Mouse (Mus musculus) midbrain, embryonic 15.5 days (tissue): ENCODE measurements at regions not wholly inside any gene's neighbourhood (a gene's known extent, or its start where the extent isn't known, plus 50 kb on each side); places are given as distances from the start of the nearest gene placed in this dataset.
A peak's percentile ranks its signal among the peaks of the same experiment; 100 is the strongest.

Source experiments
- ATAC-seq: fragments of 200-750 bp; cut with Nextera tagmentation; replicated peaks from 2 replicates; pipeline ENCODE4 v1.8.0; 2017; ENCODE audit warnings: moderate TSS enrichment
- H3K27ac ChIP-seq: fragments of 300-500 bp; sonication (generic); 2 replicates; pipeline ENCODE4 v1.5.1; 2015; ENCODE audit warnings: mild to moderate bottlenecking, inconsistent platforms
- H3K27me3 ChIP-seq: fragments of 300-500 bp; sonication (generic); replicated peaks from 2 replicates; pipeline ENCODE4 v1.6.1; 2015; ENCODE audit warnings: inconsistent platforms
- H3K36me3 ChIP-seq: fragments of 300-500 bp; sonication (generic); replicated peaks from 2 replicates; pipeline ENCODE4 v1.6.1; 2015; ENCODE audit warnings: inconsistent platforms
- H3K4me1 ChIP-seq: fragments of 300-500 bp; sonication (generic); 2 replicates; pipeline ENCODE4 v1.6.1; 2015; ENCODE audit warnings: inconsistent platforms
- H3K4me2 ChIP-seq: fragments of 300-500 bp; sonication (generic); 2 replicates; pipeline ENCODE4 v1.6.1; 2015; ENCODE audit warnings: inconsistent platforms, mild to moderate bottlenecking, moderate library complexity
- H3K4me3 ChIP-seq: fragments of 300-500 bp; sonication (generic); 2 replicates; pipeline ENCODE4 v1.5.1; 2015; ENCODE audit warnings: mild to moderate bottlenecking, inconsistent platforms
- H3K9ac ChIP-seq: fragments of 300-500 bp; sonication (generic); 2 replicates; pipeline ENCODE4 v1.6.1; 2015; ENCODE audit warnings: mild to moderate bottlenecking, inconsistent platforms
- H3K9me3 ChIP-seq: fragments of 300-500 bp; sonication (generic); 2 replicates; pipeline ENCODE4 v1.6.1; 2016; ENCODE audit warnings: inconsistent platforms
- WGBS: fragments of 180-500 bp; shearing (Covaris S2); methylation state at CpG from one replicate; pipeline ENCODE4 v1.1.7; 2015; ENCODE audit warnings: mixed read lengths; 5-methylcytosine and 5-hydroxymethylcytosine counted together

GRCm38 (mm10) chr1:128914811-128915210 is 322.7 kb upstream of the Cxcr4 start:
- no peaks in the 10 kb centered on the region for H3K27me3 ChIP-seq
- ATAC-seq, result no peak
- H3K4me3 ChIP-seq, result no peak overlapping the region
- WGBS, result 88% methylated on average over 1 of the region's 1 CpGs
- no peaks in the 10 kb centered on the region for H3K9me3 ChIP-seq
- no peak overlapping the region for H3K27ac ChIP-seq
- H3K36me3 ChIP-seq, result no peaks in the 10 kb centered on the region
- no peaks in the 10 kb centered on the region for H3K4me1 ChIP-seq
- no peak overlapping the region for H3K9ac ChIP-seq
- no peak overlapping the region for H3K4me2 ChIP-seq

GRCm38 (mm10) chr1:128912532-128912931 is 320.4 kb upstream of the Cxcr4 start:
- no peak overlapping the region for H3K4me3 ChIP-seq
- H3K36me3 ChIP-seq, result no peaks in the 10 kb centered on the region
- no peaks in the 10 kb centered on the region for H3K27me3 ChIP-seq
- no peak overlapping the region for H3K27ac ChIP-seq
- no peak overlapping the region for H3K4me2 ChIP-seq
- no peak for ATAC-seq
- H3K9ac ChIP-seq, result no peak overlapping the region
- no peaks in the 10 kb centered on the region for H3K4me1 ChIP-seq
- no peaks in the 10 kb centered on the region for H3K9me3 ChIP-seq

- Histone ChIP-seq H3K9me3 (no peaks in the 10 kb centered on the region), H3K9ac (no peak overlapping the region), H3K36me3 (no peaks in the 10 kb centered on the region), H3K27ac (no peak overlapping the region), H3K4me1 (no peaks in the 10 kb centered on the region), H3K4me3 (no peak overlapping the region), H3K4me2 (no peak overlapping the region), H3K27me3 (no peaks in the 10 kb centered on the region)
- ATAC-seq, result no peak
- 58% methylated on average over 2 of the region's 2 CpGs for WGBS
Observed at GRCm38 (mm10) chr1:128907566-128907965, 315.5 kb upstream of the Cxcr4 start.

- Histone ChIP-seq H3K4me2 (no peak overlapping the region), H3K36me3 (no peaks in the 10 kb centered on the region)
- ATAC-seq, result no peak
Observed at GRCm38 (mm10) chr1:128898025-128898424, 305.9 kb upstream of the Cxcr4 start.

GRCm38 (mm10) chr1:128894546-128894945 is 302.5 kb upstream of the Cxcr4 start:
- H3K4me3 ChIP-seq, result no peak overlapping the region
- 89% methylated on average over 5 of the region's 5 CpGs for WGBS
- H3K4me1 ChIP-seq, result no peaks in the 10 kb centered on the region
- H3K27ac ChIP-seq, result no peak overlapping the region
- H3K36me3 ChIP-seq, result no peaks in the 10 kb centered on the region
- no peaks in the 10 kb centered on the region for H3K9me3 ChIP-seq
- no peak for ATAC-seq
- no peaks in the 10 kb centered on the region for H3K27me3 ChIP-seq
- no peak overlapping the region for H3K4me2 ChIP-seq
- no peak overlapping the region for H3K9ac ChIP-seq

More at GRCm38 (mm10) chr1:128898025-128898424, 305.9 kb upstream of the Cxcr4 start:
- 46% methylated on average over 8 of the region's 8 CpGs for whole genome bisulfite sequencing
- H3K9me3 ChIP-seq, result no peaks in the 10 kb centered on the region
- no peak overlapping the region for H3K27ac ChIP-seq
- no peaks in the 10 kb centered on the region for H3K4me1 ChIP-seq
- no peak overlapping the region for H3K9ac ChIP-seq
- H3K4me3 ChIP-seq, result no peak overlapping the region
- H3K27me3 ChIP-seq, result no peaks in the 10 kb centered on the region

- Histone ChIP-seq H3K4me2 (no peak overlapping the region), H3K36me3 (no peaks in the 10 kb centered on the region), H3K9me3 (no peaks in the 10 kb centered on the region), H3K27me3 (no peaks in the 10 kb centered on the region), H3K27ac (no peak overlapping the region), H3K9ac (no peak overlapping the region), H3K4me1 (no peaks in the 10 kb centered on the region), H3K4me3 (no peak overlapping the region)
- ATAC-seq, result no peak
Observed at GRCm38 (mm10) chr1:128878291-128878690, 286.2 kb upstream of the Cxcr4 start.

- no peaks in the 10 kb centered on the region for H3K4me1 ChIP-seq
- 10% methylated on average over 8 of the region's 8 CpGs for WGBS
- no peaks in the 10 kb centered on the region for H3K36me3 ChIP-seq
- H3K4me2 ChIP-seq, result no peak overlapping the region
- no peaks in the 10 kb centered on the region for H3K27me3 ChIP-seq
- peak; percentile 78 for ATAC-seq
- no peak overlapping the region for H3K9ac ChIP-seq
- no peak overlapping the region for H3K27ac ChIP-seq
- H3K4me3 ChIP-seq, result no peak overlapping the region
- no peaks in the 10 kb centered on the region for H3K9me3 ChIP-seq
Observed at GRCm38 (mm10) chr1:128875289-128875688, 283.2 kb upstream of the Cxcr4 start.

- no peaks in the 10 kb centered on the region for H3K36me3 ChIP-seq
- WGBS, result 84% methylated on average over 11 of the region's 11 CpGs
- no peak overlapping the region for H3K27ac ChIP-seq
- no peaks in the 10 kb centered on the region for H3K27me3 ChIP-seq
- H3K9ac ChIP-seq, result no peak overlapping the region
- no peak for ATAC-seq
- H3K4me3 ChIP-seq, result no peak overlapping the region
- H3K9me3 ChIP-seq, result no peaks in the 10 kb centered on the region
- H3K4me1 ChIP-seq, result no peaks in the 10 kb centered on the region
- no peak overlapping the region for H3K4me2 ChIP-seq
Observed at GRCm38 (mm10) chr1:128874190-128874589, 282.1 kb upstream of the Cxcr4 start.

GRCm38 (mm10) chr1:128868761-128869160 is 276.7 kb upstream of the Cxcr4 start:
- Histone ChIP-seq H3K4me3 (no peak overlapping the region), H3K9me3 (no peaks in the 10 kb centered on the region), H3K36me3 (no peaks in the 10 kb centered on the region), H3K9ac (no peak overlapping the region), H3K4me2 (no peak overlapping the region), H3K27ac (no peak overlapping the region), H3K4me1 (no peaks in the 10 kb centered on the region), H3K27me3 (no peaks in the 10 kb centered on the region)
- WGBS, result 77% methylated on average over 3 of the region's 3 CpGs
- no peak for ATAC-seq

GRCm38 (mm10) chr1:128860537-128860936 is 268.4 kb upstream of the Cxcr4 start:
- WGBS, result 16% methylated on average over 1 of the region's 1 CpGs
- 0 out of 2 replicates have a peak, but pooled peaks have one; percentile 20 for ATAC-seq

GRCm38 (mm10) chr1:128860094-128860493 is 268.0 kb upstream of the Cxcr4 start:
- peak; percentile 30; the same call in 1 of the 2 replicates for ATAC-seq
- Histone ChIP-seq H3K9ac (no peak overlapping the region), H3K27ac (no peak overlapping the region), H3K4me3 (no peak overlapping the region), H3K4me2 (no peak overlapping the region), H3K9me3 (no peaks in the 10 kb centered on the region), H3K27me3 (no peaks in the 10 kb centered on the region), H3K4me1 (peaks cover 8% of the 10 kb centered on the region), H3K36me3 (no peaks in the 10 kb centered on the region)
- 5% methylated on average over 7 of the region's 7 CpGs for WGBS

More at GRCm38 (mm10) chr1:128860537-128860936, 268.4 kb upstream of the Cxcr4 start:
- H3K4me3 ChIP-seq, result no peak overlapping the region
- no peak overlapping the region for H3K9ac ChIP-seq
- H3K4me2 ChIP-seq, result no peak overlapping the region
- H3K4me1 ChIP-seq, result peaks cover 8% of the 10 kb centered on the region
- H3K9me3 ChIP-seq, result no peaks in the 10 kb centered on the region
- no peaks in the 10 kb centered on the region for H3K27me3 ChIP-seq
- H3K36me3 ChIP-seq, result no peaks in the 10 kb centered on the region
- no peak overlapping the region for H3K27ac ChIP-seq

- Histone ChIP-seq H3K9me3 (no peaks in the 10 kb centered on the region), H3K4me1 (peaks cover 8% of the 10 kb centered on the region), H3K27me3 (no peaks in the 10 kb centered on the region), H3K36me3 (no peaks in the 10 kb centered on the region), H3K4me3 (no peak overlapping the region), H3K27ac (no peak overlapping the region), H3K4me2 (no peak overlapping the region), H3K9ac (no peak overlapping the region)
- no peak for ATAC-seq
- WGBS, result 91% methylated on average over 2 of the region's 2 CpGs
Observed at GRCm38 (mm10) chr1:128858661-128859060, 266.6 kb upstream of the Cxcr4 start.

- 40% methylated on average over 2 of the region's 2 CpGs for WGBS
- Histone ChIP-seq H3K4me2 (no peak overlapping the region), H3K9ac (no peak overlapping the region), H3K27ac (no peak overlapping the region), H3K36me3 (no peaks in the 10 kb centered on the region), H3K4me3 (no peak overlapping the region), H3K4me1 (peaks cover 8% of the 10 kb centered on the region), H3K27me3 (no peaks in the 10 kb centered on the region), H3K9me3 (no peaks in the 10 kb centered on the region)
- ATAC-seq, result no peak
Observed at GRCm38 (mm10) chr1:128856933-128857332, 264.8 kb upstream of the Cxcr4 start.
